Mouse (Mus musculus): ENCODE measurements around the gene Ipo4.

- TF ChIP-seq TAL1 (IDR thresholded peaks at IDR 0.05; ENCODE audit: low read length) (no peak), GATA1 (IDR thresholded peaks at IDR 0.05; ENCODE audit: low read length) (no peak)
Measured at GRCm38 (mm10) chr14:55578668-55579269, 57.0 kb downstream of the Ipo4 start.
